ENCODE assay signal across 9 mouse cellular contexts in the genomic region with DNA sequence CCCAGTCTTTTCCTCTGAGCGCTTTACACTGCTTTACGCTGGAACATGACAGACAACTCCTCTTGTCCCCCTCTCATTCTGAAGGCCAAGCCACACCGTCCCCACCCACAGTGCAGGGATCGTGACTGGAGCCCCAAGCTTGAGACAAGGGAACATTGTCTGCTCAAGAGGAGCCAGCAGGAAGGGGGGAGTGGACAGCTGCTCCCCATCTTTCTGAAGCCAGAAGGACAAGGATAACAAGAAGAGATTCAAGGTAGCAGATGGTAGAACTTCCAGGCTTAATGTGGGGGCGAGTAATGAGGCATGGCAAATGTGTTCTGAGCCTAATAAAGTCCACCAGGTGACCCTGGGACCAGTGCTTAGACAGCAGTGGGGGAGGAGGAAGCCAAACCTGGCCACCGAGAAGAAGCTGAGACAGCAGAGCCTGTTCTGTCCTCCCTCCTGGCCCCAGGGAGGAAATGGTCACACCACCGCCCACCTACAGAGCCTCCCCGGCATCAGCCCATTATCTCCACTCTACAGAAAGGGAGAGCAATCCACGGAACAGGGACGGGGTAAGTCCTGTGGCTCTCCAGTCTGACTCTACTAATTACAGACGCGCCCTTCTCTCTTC. TPM values are rescaled to one million over a fixed set of nuclear protein-coding genes. Genes with fewer than 3 reads are reported as not detected.
A peak's percentile ranks its signal among the peaks of the same experiment; 100 is the strongest.
DNase-seq lines count a peak whose midpoint lies in the region; ATAC-seq lines count a peak whose summit lies in the region.
"Had no signal": no experiment of that assay in that cellular context is flagged by ENCODE, and none has a peak within 500 bp of the region (broad histone marks: within the 10 kb centered on the region; RNA-seq: fewer than 3 reads in every experiment).

No protein-coding gene starts in this region.

- H3K36me3 ChIP-seq in heart, embryonic 16.5 days (ENCODE audit: control insufficient read depth, insufficient read depth) = peaks cover 2% of the 10 kb centered on the region; the same call in 1 of the 2 replicates
- no peaks in the 10 kb centered on the region; the same call in 1 of the 2 replicates for H3K36me3 ChIP-seq in embryonic facial prominence, embryonic 11.5 days (replicated peaks; ENCODE audit: control insufficient read depth, insufficient read depth, low read depth, low read length)
- H3K36me3 ChIP-seq in intestine, embryonic 14.5 days (ENCODE audit: control insufficient read depth, insufficient read depth, low read length) = peaks cover 46% of the 10 kb centered on the region
- no peaks in the 10 kb centered on the region for H3K36me3 ChIP-seq in liver, embryonic 15.5 days (replicated peaks)
- H3K36me3 ChIP-seq: G1E had no signal

- peak overlapping the region; percentile 95 for H3K9ac ChIP-seq in heart, embryonic 16.5 days (ENCODE audit: low read length)
- peak overlapping the region; percentile 47 for H3K9ac ChIP-seq in embryonic facial prominence, embryonic 11.5 days (replicated peaks; ENCODE audit: low read length)
- peak overlapping the region; percentile 48 for H3K9ac ChIP-seq in intestine, embryonic 14.5 days (ENCODE audit: low read length)
- no peak overlapping the region for H3K9ac ChIP-seq in liver, embryonic 15.5 days

- DNase-seq in heart, postnatal 4 days = no peak
- no peak for DNase-seq in embryonic facial prominence, embryonic 11.5 days (ENCODE audit: low spot score)
- no peak for DNase-seq in intestine, embryonic 14.5 days (ENCODE audit: low spot score)
- no peak for DNase-seq in spleen, postnatal 36 days (ENCODE audit: low spot score in 2 of 2)
- DNase-seq in cerebellum, adult 11 months = no peak
- no peak for DNase-seq in urinary bladder, postnatal 10 days (ENCODE audit: low spot score)

- H3K4me3 ChIP-seq in heart, embryonic 16.5 days (ENCODE audit: low read length) = peak overlapping the region; percentile 67
- H3K4me3 ChIP-seq in embryonic facial prominence, embryonic 11.5 days (ENCODE audit: low read depth, low read length) = peak overlapping the region; percentile 87
- peak overlapping the region; percentile 81 for H3K4me3 ChIP-seq in intestine, embryonic 14.5 days (ENCODE audit: low read depth, low read length)
- 0 out of 2 replicates have a peak overlapping the region, but pooled peaks have one; percentile 14 for H3K4me3 ChIP-seq in liver, embryonic 15.5 days (replicated peaks)

- no peak for ATAC-seq in heart, embryonic 16.5 days (replicated peaks; ENCODE audit: extremely low read depth, insufficient read depth, low FRiP score)
- no peak for ATAC-seq in embryonic facial prominence, embryonic 11.5 days (replicated peaks; ENCODE audit: insufficient number of reproducible peaks, low FRiP score, low TSS enrichment, low read depth)
- ATAC-seq in intestine, embryonic 14.5 days (replicated peaks; ENCODE audit: low FRiP score, low TSS enrichment, low read depth) = no peak
- ATAC-seq in liver, embryonic 15.5 days (ENCODE audit: insufficient read depth) = no peak

- H3K9me3 ChIP-seq in heart, embryonic 16.5 days (replicated peaks; ENCODE audit: control insufficient read depth, low read length) = no peaks in the 10 kb centered on the region
- H3K9me3 ChIP-seq in embryonic facial prominence, embryonic 11.5 days (replicated peaks; ENCODE audit: control insufficient read depth, low read length) = no peaks in the 10 kb centered on the region
- no peaks in the 10 kb centered on the region for H3K9me3 ChIP-seq in intestine, embryonic 14.5 days (ENCODE audit: control insufficient read depth, low read length)
- H3K9me3 ChIP-seq in liver, embryonic 15.5 days (replicated peaks) = no peaks in the 10 kb centered on the region

- WGBS in heart, embryonic 16.5 days = 35% methylated on average over 12 of the region's 12 CpGs
- 16% methylated on average over 12 of the region's 12 CpGs for WGBS in embryonic facial prominence, embryonic 11.5 days
- 15% methylated on average over 12 of the region's 12 CpGs for WGBS in intestine, embryonic 14.5 days
- 29% methylated on average over 12 of the region's 12 CpGs for WGBS in liver, embryonic 15.5 days (ENCODE audit: insufficient replicate concordance)

- H3K4me2 ChIP-seq in heart, embryonic 16.5 days (ENCODE audit: low read depth, low read length) = peak overlapping the region; percentile 90
- peak overlapping the region; percentile 83 for H3K4me2 ChIP-seq in embryonic facial prominence, embryonic 11.5 days (ENCODE audit: low read depth, low read length)
- peak overlapping the region; percentile 94 for H3K4me2 ChIP-seq in intestine, embryonic 14.5 days (ENCODE audit: low read length)
- peak overlapping the region; percentile 16 for H3K4me2 ChIP-seq in liver, embryonic 15.5 days

- H3K27ac ChIP-seq in heart, embryonic 16.5 days (ENCODE audit: low read length) = peak overlapping the region; percentile 37
- H3K27ac ChIP-seq in embryonic facial prominence, embryonic 11.5 days (replicated peaks; ENCODE audit: low read depth, low read length) = no peak overlapping the region
- H3K27ac ChIP-seq in intestine, embryonic 14.5 days (ENCODE audit: low read depth) = peak overlapping the region; percentile 43; the same call in 1 of the 2 replicates
- no peak overlapping the region for H3K27ac ChIP-seq in liver, embryonic 15.5 days (replicated peaks)

- H3K27me3 ChIP-seq in heart, embryonic 16.5 days (ENCODE audit: control insufficient read depth, insufficient read depth, low read length) = no peaks in the 10 kb centered on the region
- H3K27me3 ChIP-seq in embryonic facial prominence, embryonic 11.5 days (ENCODE audit: control insufficient read depth, insufficient read depth, low read length) = no peaks in the 10 kb centered on the region
- no peaks in the 10 kb centered on the region for H3K27me3 ChIP-seq in intestine, embryonic 14.5 days (replicated peaks; ENCODE audit: control insufficient read depth, insufficient read depth, low read length)
- H3K27me3 ChIP-seq in liver, embryonic 15.5 days = peaks cover 67% of the 10 kb centered on the region

- H3K4me1 ChIP-seq in heart, embryonic 16.5 days (ENCODE audit: control insufficient read depth, insufficient read depth, low read length) = peaks cover 82% of the 10 kb centered on the region
- peaks cover 40% of the 10 kb centered on the region for H3K4me1 ChIP-seq in embryonic facial prominence, embryonic 11.5 days (ENCODE audit: control insufficient read depth, insufficient read depth, low read length)
- peaks cover 74% of the 10 kb centered on the region for H3K4me1 ChIP-seq in intestine, embryonic 14.5 days (replicated peaks; ENCODE audit: control insufficient read depth, insufficient read depth, low read length)
- peaks cover 23% of the 10 kb centered on the region for H3K4me1 ChIP-seq in liver, embryonic 15.5 days (replicated peaks)

RNA-seq across cellular contexts. Expression of a gene that starts 5.5 kb away (rescaled TPM):
- 5.1 and 6.5 TPM in 2 replicates for polyA plus RNA-seq in heart, embryonic 16.5 days (2015; fragmentation: Nextera tagmentation; extraction: Ambion mirVana)
- total RNA-seq in heart, postnatal 4 days (2021) = 10 to 100 TPM; 37.0 to 38.4 TPM
- 8.1 and 10.0 TPM in 2 replicates for polyA plus RNA-seq in embryonic facial prominence, embryonic 11.5 days (2014; fragmentation: Nextera tagmentation; extraction: Ambion mirVana)
- 12.9 and 14.2 TPM in 2 replicates for polyA plus RNA-seq in intestine, embryonic 14.5 days (2014; fragmentation: Nextera tagmentation; extraction: Ambion mirVana)
- 0.76 and 1.0 TPM in 2 replicates for polyA plus RNA-seq in liver, embryonic 15.5 days (2015; fragmentation: Nextera tagmentation; extraction: Ambion mirVana)

RNA-seq across cellular contexts. Expression of a gene that starts 48.0 kb away (rescaled TPM):
- 5.1 and 5.8 TPM in 2 replicates for polyA plus RNA-seq in heart, embryonic 16.5 days (2015; fragmentation: Nextera tagmentation; extraction: Ambion mirVana)
- total RNA-seq in heart, postnatal 4 days (2021) = 1 to 10 TPM; 2.5 to 2.6 TPM
- 1.8 and 1.9 TPM in 2 replicates for polyA plus RNA-seq in embryonic facial prominence, embryonic 11.5 days (2014; fragmentation: Nextera tagmentation; extraction: Ambion mirVana)
- 11.1 and 11.9 TPM in 2 replicates for polyA plus RNA-seq in intestine, embryonic 14.5 days (2014; fragmentation: Nextera tagmentation; extraction: Ambion mirVana)
- 4.1 and 5.0 TPM in 2 replicates for polyA plus RNA-seq in liver, embryonic 15.5 days (2015; fragmentation: Nextera tagmentation; extraction: Ambion mirVana)

Comparison
In these comparisons a context has a peak if more than half of its experiments do, and no peak if none do; other contexts are left out.
1. H3K27ac ChIP-seq: peak in heart, embryonic 16.5 days (single experiment) and intestine, embryonic 14.5 days (single experiment); none in embryonic facial prominence, embryonic 11.5 days (single experiment) and liver, embryonic 15.5 days (single experiment).
2. H3K4me2 ChIP-seq: peak in every context shown above with its lines; median percentile 94 in intestine, embryonic 14.5 days; 90 in heart, embryonic 16.5 days; 83 in embryonic facial prominence, embryonic 11.5 days; 16 in liver, embryonic 15.5 days.
3. H3K4me3 ChIP-seq: peak in every context shown above with its lines; median percentile 87 in embryonic facial prominence, embryonic 11.5 days; 81 in intestine, embryonic 14.5 days; 67 in heart, embryonic 16.5 days; 14 in liver, embryonic 15.5 days.